ENCODE assay signal across 8 mouse cellular contexts in the genomic region with DNA sequence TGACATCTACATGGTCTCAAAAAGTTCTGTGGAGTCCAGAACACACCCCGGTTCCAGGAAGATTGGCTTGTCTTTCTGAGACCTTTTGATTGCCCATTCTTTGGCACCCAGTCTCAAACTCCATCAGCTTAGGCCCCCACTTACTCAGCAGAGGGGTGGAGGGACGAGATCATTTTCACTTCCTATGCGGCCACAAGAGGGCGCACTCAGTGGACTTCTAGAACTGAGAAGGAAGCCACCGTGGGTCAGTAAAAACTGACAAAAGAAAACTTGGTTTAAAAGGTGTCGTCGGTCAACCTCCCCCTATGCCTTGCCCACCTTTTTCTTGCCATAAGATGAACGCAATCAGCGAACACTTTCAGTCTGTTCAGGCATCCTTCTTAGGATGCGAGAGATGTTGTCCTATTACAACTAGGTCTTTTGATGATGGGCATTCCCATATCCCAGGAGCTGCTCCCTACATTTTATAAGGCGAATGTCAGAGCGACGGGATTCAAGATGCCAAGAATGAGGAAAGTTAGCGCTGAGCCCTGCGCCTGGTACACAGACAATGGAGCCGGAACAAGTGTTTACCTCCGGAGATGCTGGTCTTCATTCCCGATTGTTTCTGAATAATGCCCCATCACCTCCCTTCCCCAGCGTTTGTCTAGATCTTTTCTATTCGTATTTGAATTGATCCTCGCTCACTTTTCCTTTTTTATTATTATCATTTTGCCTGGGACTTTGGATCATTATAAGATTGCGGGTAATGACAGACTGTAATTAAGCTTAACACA. TPM values are rescaled to one million over a fixed set of nuclear protein-coding genes. Genes with fewer than 3 reads are reported as not detected.
DNase-seq lines count a peak whose midpoint lies in the region; ATAC-seq lines count a peak whose summit lies in the region.

No protein-coding gene starts in this region.

- H3K9me3 ChIP-seq in embryonic facial prominence, embryonic 11.5 days (replicated peaks; ENCODE audit: control insufficient read depth, low read length) = no peaks in the 10 kb centered on the region
- H3K9me3 ChIP-seq in limb, embryonic 13.5 days = peaks cover 6% of the 10 kb centered on the region
- H3K9me3 ChIP-seq in midbrain, embryonic 16.5 days (replicated peaks; ENCODE audit: control insufficient read depth, low read length, poor library complexity, severe bottlenecking) = no peaks in the 10 kb centered on the region
- H3K9me3 ChIP-seq in stomach, embryonic 16.5 days (replicated peaks; ENCODE audit: control insufficient read depth, low read length) = no peaks in the 10 kb centered on the region; the same call in 1 of the 2 replicates

- DNase-seq in 416B (ENCODE audit: low read depth) = peak; percentile 67
- peak; percentile 75 for DNase-seq in adrenal gland, postnatal 25 days
- DNase-seq in embryonic facial prominence, embryonic 11.5 days (ENCODE audit: low spot score) = peak; percentile 81
- peak; percentile 55 for DNase-seq in heart, adult 8-10 months (ENCODE audit: low spot score)
- peak; percentile 69 for DNase-seq in kidney, adult 9 months

- H3K9ac ChIP-seq in embryonic facial prominence, embryonic 11.5 days (replicated peaks; ENCODE audit: low read length) = no peak overlapping the region
- no peak overlapping the region for H3K9ac ChIP-seq in limb, embryonic 13.5 days
- peak overlapping the region; percentile 62 for H3K9ac ChIP-seq in midbrain, embryonic 16.5 days (ENCODE audit: low read depth, low read length)
- H3K9ac ChIP-seq in stomach, embryonic 16.5 days (ENCODE audit: low read length) = no peak overlapping the region

- no peak overlapping the region for H3K27ac ChIP-seq in embryonic facial prominence, embryonic 11.5 days (replicated peaks; ENCODE audit: low read depth, low read length)
- H3K27ac ChIP-seq in limb, embryonic 13.5 days = no peak overlapping the region
- 0 out of 2 replicates have a peak overlapping the region, but pooled peaks have one; percentile 50 for H3K27ac ChIP-seq in midbrain, embryonic 16.5 days (ENCODE audit: low read length)
- no peak overlapping the region for H3K27ac ChIP-seq in stomach, embryonic 16.5 days (ENCODE audit: low read length)

- 0 out of 2 replicates have a peak overlapping the region, but pooled peaks have one; percentile 6 for H3K4me3 ChIP-seq in embryonic facial prominence, embryonic 11.5 days (ENCODE audit: low read depth, low read length)
- H3K4me3 ChIP-seq in limb, embryonic 13.5 days = peak overlapping the region; percentile 29
- peak overlapping the region; percentile 36 for H3K4me3 ChIP-seq in midbrain, embryonic 16.5 days (ENCODE audit: low read depth, low read length)
- H3K4me3 ChIP-seq in stomach, embryonic 16.5 days (replicated peaks; ENCODE audit: low read length) = peak overlapping the region; percentile 4

- ATAC-seq in embryonic facial prominence, embryonic 11.5 days (replicated peaks; ENCODE audit: insufficient number of reproducible peaks, low FRiP score, low TSS enrichment, low read depth) = peak; percentile 46; the same call in 1 of the 2 replicates
- ATAC-seq in limb, embryonic 13.5 days (ENCODE audit: low FRiP score, low read depth) = no peak
- ATAC-seq in midbrain, embryonic 16.5 days = peak; percentile 64
- ATAC-seq in stomach, embryonic 16.5 days (ENCODE audit: insufficient read depth, low FRiP score) = no peak

- H3K27me3 ChIP-seq in embryonic facial prominence, embryonic 11.5 days (ENCODE audit: control insufficient read depth, insufficient read depth, low read length) = no peaks in the 10 kb centered on the region
- peaks cover 28% of the 10 kb centered on the region for H3K27me3 ChIP-seq in limb, embryonic 13.5 days
- no peaks in the 10 kb centered on the region for H3K27me3 ChIP-seq in midbrain, embryonic 16.5 days (ENCODE audit: control insufficient read depth, insufficient read depth, low read depth, low read length)
- H3K27me3 ChIP-seq in stomach, embryonic 16.5 days (ENCODE audit: control insufficient read depth, insufficient read depth, low read length) = no peaks in the 10 kb centered on the region

- no peaks in the 10 kb centered on the region for H3K36me3 ChIP-seq in embryonic facial prominence, embryonic 11.5 days (replicated peaks; ENCODE audit: control insufficient read depth, insufficient read depth, low read depth, low read length)
- H3K36me3 ChIP-seq in limb, embryonic 13.5 days = no peaks in the 10 kb centered on the region
- H3K36me3 ChIP-seq in midbrain, embryonic 16.5 days (ENCODE audit: control insufficient read depth, insufficient read depth, low read length) = no peaks in the 10 kb centered on the region
- H3K36me3 ChIP-seq in stomach, embryonic 16.5 days (ENCODE audit: control insufficient read depth, insufficient read depth, low read length) = no peaks in the 10 kb centered on the region

- H3K4me2 ChIP-seq in embryonic facial prominence, embryonic 11.5 days (ENCODE audit: low read depth, low read length) = peak overlapping the region; percentile 21
- peak overlapping the region; percentile 54 for H3K4me2 ChIP-seq in limb, embryonic 13.5 days (replicated peaks)
- peak overlapping the region; percentile 70 for H3K4me2 ChIP-seq in midbrain, embryonic 16.5 days (ENCODE audit: low read length)
- H3K4me2 ChIP-seq in stomach, embryonic 16.5 days (ENCODE audit: low read depth, low read length) = peak overlapping the region; percentile 40

- H3K4me1 ChIP-seq in embryonic facial prominence, embryonic 11.5 days (ENCODE audit: control insufficient read depth, insufficient read depth, low read length) = no peaks in the 10 kb centered on the region
- H3K4me1 ChIP-seq in limb, embryonic 13.5 days = peaks cover 6% of the 10 kb centered on the region; the same call in 1 of the 2 replicates
- peaks cover 6% of the 10 kb centered on the region; the same call in 1 of the 2 replicates for H3K4me1 ChIP-seq in midbrain, embryonic 16.5 days (ENCODE audit: control insufficient read depth, insufficient read depth, low read length)
- H3K4me1 ChIP-seq in stomach, embryonic 16.5 days (ENCODE audit: control insufficient read depth, insufficient read depth, low read length) = no peaks in the 10 kb centered on the region

- WGBS in embryonic facial prominence, embryonic 11.5 days = 28% methylated on average over 22 of the region's 22 CpGs
- WGBS in limb, embryonic 13.5 days = 33% methylated on average over 22 of the region's 22 CpGs
- 17% methylated on average over 22 of the region's 22 CpGs for WGBS in midbrain, embryonic 16.5 days
- WGBS in stomach, embryonic 16.5 days = 26% methylated on average over 22 of the region's 22 CpGs

RNA-seq across cellular contexts. Expression of a gene that starts 44.1 kb away (rescaled TPM):
- total RNA-seq in adrenal gland, postnatal 25 days (2021) = 4.9 and 6.4 TPM in 2 replicates
- polyA plus RNA-seq in embryonic facial prominence, embryonic 11.5 days (2014; fragmentation: Nextera tagmentation; extraction: Ambion mirVana) = 1.2 and 1.3 TPM in 2 replicates
- total RNA-seq in heart, adult 8-10 months (2022) = 1 to 10 TPM; 6.4 to 9.6 (median 8.7) TPM
- 1.8 and 2.2 TPM in 2 replicates for polyA plus RNA-seq in limb, embryonic 13.5 days (2015; fragmentation: Nextera tagmentation; extraction: Ambion mirVana)
- polyA plus RNA-seq in midbrain, embryonic 16.5 days (2015; fragmentation: Nextera tagmentation; extraction: Ambion mirVana) = 15.1 and 15.4 TPM in 2 replicates
- 4.0 and 4.3 TPM in 2 replicates for polyA plus RNA-seq in stomach, embryonic 16.5 days (2015; fragmentation: Nextera tagmentation; extraction: Ambion mirVana)

RNA-seq across cellular contexts. Expression of a gene that starts 50.8 kb away (rescaled TPM):
- total RNA-seq in adrenal gland, postnatal 25 days (2021) = 0.46 and 0.52 TPM in 2 replicates
- 1.8 and 1.9 TPM in 2 replicates for polyA plus RNA-seq in embryonic facial prominence, embryonic 11.5 days (2014; fragmentation: Nextera tagmentation; extraction: Ambion mirVana)
- under 1 TPM; 0.47 to 0.97 (median 0.67) TPM for total RNA-seq in heart, adult 8-10 months (2022)
- polyA plus RNA-seq in limb, embryonic 13.5 days (2015; fragmentation: Nextera tagmentation; extraction: Ambion mirVana) = 2.4 and 2.8 TPM in 2 replicates
- polyA plus RNA-seq in midbrain, embryonic 16.5 days (2015; fragmentation: Nextera tagmentation; extraction: Ambion mirVana) = 4.3 and 5.6 TPM in 2 replicates
- polyA plus RNA-seq in stomach, embryonic 16.5 days (2015; fragmentation: Nextera tagmentation; extraction: Ambion mirVana) = 7.2 and 8.0 TPM in 2 replicates

Comparison
In these comparisons a context has a peak if more than half of its experiments do, and no peak if none do; other contexts are left out.
1. ATAC-seq: peak in embryonic facial prominence, embryonic 11.5 days (single experiment) and midbrain, embryonic 16.5 days (single experiment); none in limb, embryonic 13.5 days (single experiment) and stomach, embryonic 16.5 days (single experiment).
2. Peak in every context shown above with its lines, with median percentiles within 50 percentile points of each other: DNase-seq, H3K4me2 ChIP-seq and H3K4me3 ChIP-seq.